Mouse (Mus musculus) E14TG2a.4 (cell line): ENCODE data around the gene Cnot10.

Experiments
- H3K27me3 ChIP-seq: 2 replicates; pipeline ENCODE4 v1.6.1; 2014; ENCODE audit warnings: low read length, control low read depth; ENCODE audit not compliant: insufficient read depth
- H3K36me3 ChIP-seq: 2 replicates; pipeline ENCODE4 v1.6.1; 2014; ENCODE audit warnings: low read length, control low read depth; ENCODE audit not compliant: insufficient read depth
- H3K4me1 ChIP-seq: replicated peaks from 2 replicates; pipeline ENCODE4 v1.6.1; 2014; ENCODE audit warnings: low read depth, low read length, control low read depth
- H3K4me3 ChIP-seq: replicated peaks from 2 replicates; pipeline ENCODE4 v1.5.1; 2014; ENCODE audit warnings: mild to moderate bottlenecking, low read length
- H3K9me3 ChIP-seq: 2 replicates; pipeline ENCODE4 v1.6.1; 2014; ENCODE audit warnings: low read length, control low read depth
- CTCF ChIP-seq: conservative IDR thresholded peaks from 2 replicates; pipeline ENCODE4 v1.5.1; 2014; ENCODE audit warnings: low read length
- NANOG ChIP-seq: IDR thresholded peaks from 2 replicates; pipeline ENCODE4 v1.6.1; 2014; ENCODE audit warnings: borderline replicate concordance, low read length, mixed read lengths
- POU5F1 ChIP-seq: IDR thresholded peaks from 2 replicates; pipeline ENCODE4 v1.6.1; 2014; ENCODE audit warnings: low read length, borderline replicate concordance

Gene Cnot10

GRCm38 (mm10) chr9:114576001-114576400, 64.0 kb downstream of the Cnot10 start:
- Histone ChIP-seq H3K27me3 (no peaks in the 10 kb centered on the region), H3K4me1 (peaks cover 54% of the 10 kb centered on the region), H3K9me3 (no peaks in the 10 kb centered on the region), H3K4me3 (no peak overlapping the region), H3K36me3 (no peaks in the 10 kb centered on the region)
- TF ChIP-seq POU5F1 = no peak
- TF ChIP-seq CTCF = no peak
- no peak for TF ChIP-seq NANOG

DNA sequence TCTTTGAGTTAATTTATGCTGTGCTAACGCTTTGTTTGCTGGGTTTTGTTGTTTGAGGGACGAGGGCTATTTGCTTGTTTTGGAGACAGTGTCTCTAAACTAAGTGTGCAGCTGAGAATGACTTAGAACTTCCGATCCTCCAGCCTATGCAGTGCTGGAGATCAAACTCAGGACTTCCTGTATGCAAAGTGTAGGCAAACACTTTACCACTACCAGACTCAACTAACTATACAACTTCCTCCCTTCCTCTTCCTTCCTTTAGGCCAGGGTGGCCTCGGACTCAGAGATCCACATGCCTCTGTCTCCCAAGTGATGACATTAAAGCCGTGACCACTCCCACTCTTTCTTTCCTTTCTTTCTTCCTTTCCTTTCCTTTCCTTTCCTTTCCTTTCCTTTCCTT, 66.5 kb downstream of the Cnot10 start:
- peaks cover 52% of the 10 kb centered on the region for H3K4me1 ChIP-seq
- H3K27me3 ChIP-seq = no peaks in the 10 kb centered on the region
- H3K9me3 ChIP-seq = no peaks in the 10 kb centered on the region
- H3K36me3 ChIP-seq = no peaks in the 10 kb centered on the region
- no peak overlapping the region for H3K4me3 ChIP-seq
- no peak for TF ChIP-seq POU5F1
- TF ChIP-seq CTCF = no peak
- no peak for TF ChIP-seq NANOG

GRCm38 (mm10) chr9:114568682-114569474, 71.1 kb downstream of the Cnot10 start:
- H3K27me3 ChIP-seq = no peaks in the 10 kb centered on the region
- TF ChIP-seq CTCF = no peak
- no peak for TF ChIP-seq NANOG
- TF ChIP-seq POU5F1 = no peak
- no peaks in the 10 kb centered on the region for H3K36me3 ChIP-seq
- no peaks in the 10 kb centered on the region for H3K9me3 ChIP-seq
- peaks cover 66% of the 10 kb centered on the region for H3K4me1 ChIP-seq
- 0 out of 2 replicates have a peak overlapping the region, but pooled peaks have one; percentile 23 for H3K4me3 ChIP-seq

DNA sequence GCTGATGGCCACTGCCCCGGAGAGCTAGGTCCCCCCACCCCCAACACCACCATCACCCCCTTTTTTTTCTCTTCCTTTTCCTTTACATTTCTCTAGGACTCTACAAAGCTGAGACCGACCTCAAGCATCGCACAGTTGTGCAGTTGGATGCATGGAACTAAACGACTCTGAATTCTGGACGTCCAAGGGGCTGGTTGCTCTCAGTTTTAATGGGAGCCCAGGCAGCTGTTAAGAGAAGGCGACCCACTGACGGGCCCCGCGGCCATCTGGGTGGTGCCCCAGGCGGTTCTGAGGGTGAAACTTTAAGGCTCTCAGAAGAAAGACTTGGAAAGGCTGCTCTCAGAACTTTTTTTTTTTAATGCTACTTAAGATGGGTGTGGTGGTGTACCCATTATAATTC, 75.3 kb downstream of the Cnot10 start:
- Histone ChIP-seq H3K27me3 (no peaks in the 10 kb centered on the region), H3K36me3 (peaks cover 24% of the 10 kb centered on the region), H3K4me1 (peaks cover 55% of the 10 kb centered on the region), H3K9me3 (no peaks in the 10 kb centered on the region), H3K4me3 (peak overlapping the region; percentile 92)
- TF ChIP-seq CTCF (no peak), POU5F1 (no peak), NANOG (no peak)

DNA sequence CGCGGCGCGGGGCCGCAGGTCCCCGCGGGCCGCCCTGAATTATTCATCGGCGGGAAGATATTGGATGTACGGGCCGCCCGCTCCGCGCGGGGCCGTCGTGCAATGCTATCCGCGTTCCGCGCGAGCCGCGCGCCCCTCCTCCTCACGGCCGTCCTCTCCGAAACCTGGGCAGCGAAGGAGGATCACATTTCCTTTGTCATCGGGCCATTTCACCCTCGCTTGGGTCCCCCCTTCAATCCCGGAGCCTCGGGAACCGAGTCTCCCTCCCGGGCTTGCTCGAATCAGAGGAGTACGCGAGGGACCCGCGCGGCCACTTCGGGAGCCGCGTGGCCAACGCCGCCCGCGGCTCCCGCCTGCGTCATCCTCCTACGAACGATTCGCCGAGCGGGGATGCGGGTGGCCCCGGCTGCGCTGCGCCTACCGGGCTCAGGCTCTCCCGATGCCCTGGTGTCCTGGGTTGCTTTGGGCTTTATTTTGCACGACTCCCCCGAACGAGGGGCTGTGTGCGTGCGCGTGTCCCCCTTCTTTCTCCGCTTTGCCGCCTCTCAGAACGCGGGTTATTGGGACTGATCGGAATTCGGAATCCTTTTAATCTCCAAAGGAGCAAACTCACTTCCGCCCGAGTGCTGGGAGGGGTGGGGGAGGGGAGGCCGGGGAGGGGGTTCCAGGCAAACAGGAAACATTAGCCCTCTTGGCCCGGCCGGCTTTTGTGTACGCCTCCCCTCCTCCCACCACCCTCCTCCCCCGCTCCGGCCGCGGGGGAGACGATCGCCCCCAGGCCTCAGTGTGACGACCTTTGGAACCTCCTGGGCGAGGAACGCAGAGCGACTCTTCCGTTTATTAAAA, 76.0 kb downstream of the Cnot10 start, which contains the start of gene Trim71:
Trim71 (minus strand) TSS at position 609 of the 846 bp plus-strand sequence.
- peak within 1 kb of the TSS; percentile 92 for H3K4me3 ChIP-seq
- TF ChIP-seq NANOG = no peak
- no peak for TF ChIP-seq CTCF
- no peak for TF ChIP-seq POU5F1
- no peaks in the 10 kb centered on the region for H3K9me3 ChIP-seq
- no peaks in the 10 kb centered on the region for H3K27me3 ChIP-seq
- H3K4me1 ChIP-seq = peaks cover 59% of the 10 kb centered on the region
- peaks cover 31% of the 10 kb centered on the region for H3K36me3 ChIP-seq

DNA sequence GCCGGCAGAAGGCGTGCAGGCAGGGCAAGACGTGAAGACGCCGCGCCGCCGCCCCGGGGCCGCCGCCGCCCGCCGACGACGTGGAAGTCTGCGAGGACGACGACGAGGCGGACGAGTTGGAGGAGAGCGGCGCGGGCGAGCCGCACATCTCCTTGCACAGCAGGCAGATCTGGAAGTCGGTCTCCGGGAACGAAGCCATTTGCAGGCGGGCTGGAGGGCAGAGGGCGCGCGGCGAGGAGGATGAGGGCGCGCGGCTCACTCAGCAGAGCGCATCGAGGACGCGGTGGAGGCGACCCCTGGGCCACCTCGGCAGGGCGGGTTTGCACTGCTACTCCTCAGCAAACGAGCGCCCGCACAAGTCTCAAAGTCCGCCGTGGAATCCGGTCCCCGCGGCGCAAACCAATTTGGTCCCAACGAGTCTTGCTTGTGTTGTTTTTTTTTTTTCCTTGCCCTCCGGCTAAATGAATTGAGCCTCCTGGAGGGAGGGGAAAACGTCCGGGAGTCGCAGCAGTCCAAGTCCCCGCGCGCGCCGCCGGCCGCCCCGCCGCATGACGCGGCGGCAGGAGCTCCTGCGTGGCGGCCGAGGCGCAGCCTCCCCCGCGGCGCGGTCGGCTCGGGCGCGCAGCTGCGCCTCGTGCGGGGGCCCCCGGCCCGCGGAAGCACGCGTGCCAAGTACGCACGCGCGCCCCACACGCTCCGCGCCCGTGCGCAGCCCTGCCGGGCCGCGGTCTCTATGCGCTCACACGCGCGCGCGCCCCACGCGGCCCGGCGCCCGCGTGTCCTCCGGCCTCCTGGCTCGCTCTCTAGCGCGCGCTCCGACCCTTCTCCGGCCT, 76.8 kb downstream of the Cnot10 start:
- H3K27me3 ChIP-seq = no peaks in the 10 kb centered on the region
- peak overlapping the region; percentile 92 for H3K4me3 ChIP-seq
- H3K36me3 ChIP-seq = peaks cover 40% of the 10 kb centered on the region
- no peak for TF ChIP-seq NANOG
- TF ChIP-seq POU5F1 = no peak
- TF ChIP-seq CTCF = no peak
- H3K9me3 ChIP-seq = no peaks in the 10 kb centered on the region
- peaks cover 61% of the 10 kb centered on the region for H3K4me1 ChIP-seq

DNA sequence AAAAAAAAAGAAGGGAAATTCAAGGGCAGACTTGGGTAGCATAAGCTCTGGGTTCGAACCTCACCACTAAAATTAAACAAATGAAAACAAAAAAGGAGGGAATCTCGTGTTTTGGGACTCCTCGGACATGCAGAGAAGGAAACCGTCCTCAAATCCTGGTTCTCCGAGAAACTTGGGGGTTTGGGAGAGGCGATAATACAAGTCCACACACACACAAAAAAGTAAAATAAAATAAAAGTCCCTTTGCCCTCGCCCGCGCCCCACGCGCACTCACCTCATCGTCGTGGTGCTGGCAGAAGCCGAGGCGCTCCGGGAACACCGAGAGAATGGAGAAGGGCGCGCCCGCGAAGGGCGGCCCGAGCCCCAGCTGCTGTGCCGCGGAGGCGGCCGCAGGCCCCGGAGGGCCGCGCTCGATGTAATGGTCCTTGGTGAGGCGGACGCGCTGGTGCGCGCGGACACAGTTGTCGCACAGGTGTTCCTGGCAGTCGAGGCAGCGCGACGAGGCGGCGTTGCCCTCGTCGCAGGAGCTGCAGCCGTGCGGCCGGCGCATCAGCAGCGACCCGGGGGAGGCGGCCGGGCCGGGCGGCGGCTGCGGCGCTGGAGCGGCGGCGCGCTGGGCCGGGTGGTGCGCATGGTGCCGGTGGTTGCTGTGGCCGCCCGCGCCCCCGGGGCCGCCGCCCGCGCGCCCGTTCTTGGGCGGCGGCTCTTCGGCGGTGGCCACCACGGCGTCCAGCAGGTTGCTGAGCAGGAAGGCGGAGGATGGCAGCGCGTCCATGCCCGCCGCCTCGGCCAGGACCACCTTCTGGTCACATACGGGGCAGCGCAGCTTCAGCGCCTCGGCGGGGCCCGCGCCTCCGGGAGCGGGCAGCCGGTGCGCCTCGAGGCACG, 77.7 kb downstream of the Cnot10 start:
- Histone ChIP-seq H3K36me3 (peaks cover 47% of the 10 kb centered on the region), H3K9me3 (no peaks in the 10 kb centered on the region), H3K4me1 (peaks cover 60% of the 10 kb centered on the region), H3K4me3 (peak overlapping the region; percentile 92), H3K27me3 (no peaks in the 10 kb centered on the region)
- TF ChIP-seq CTCF (no peak), POU5F1 (no peak), NANOG (no peak)
